Mouse (Mus musculus) small intestine, adult 2 months (tissue): ENCODE data around the gene Tns4. TPM values are rescaled to one million over a fixed set of nuclear protein-coding genes. Genes with fewer than 3 reads are reported as not detected.
A peak's percentile ranks its signal among the peaks of the same experiment; 100 is the strongest.

Source experiments
- H3K27ac ChIP-seq: fragments of 200-500 bp; 2 replicates; pipeline ENCODE4 v1.5.1; 2012; ENCODE audit warnings: low read depth, low read length, control low read depth, inconsistent platforms; ENCODE audit not compliant: insufficient read depth
- H3K27me3 ChIP-seq: fragments of 200-500 bp; 2 replicates; pipeline ENCODE4 v1.6.1; 2012; ENCODE audit warnings: mild to moderate bottlenecking, moderate library complexity, low read length, inconsistent platforms; ENCODE audit not compliant: control insufficient read depth, insufficient read depth
- H3K36me3 ChIP-seq: fragments of 200-500 bp; 2 replicates; pipeline ENCODE4 v1.6.1; 2012; ENCODE audit warnings: mild to moderate bottlenecking, low read length, control low read depth, inconsistent platforms; ENCODE audit not compliant: control insufficient read depth, insufficient read depth
- H3K4me1 ChIP-seq: fragments of 200-500 bp; 2 replicates; pipeline ENCODE4 v1.6.1; 2012; ENCODE audit warnings: low read length, inconsistent platforms, mixed read lengths; ENCODE audit not compliant: control insufficient read depth, insufficient read depth, insufficient read length
- H3K4me3 ChIP-seq: fragments of 200-500 bp; 2 replicates; pipeline ENCODE4 v1.5.1; 2012; ENCODE audit warnings: low read depth, mild to moderate bottlenecking, control low read depth, inconsistent platforms, low read length, moderate library complexity
- CTCF ChIP-seq: fragments of 200-500 bp; IDR thresholded peaks from 2 replicates; pipeline ENCODE4 v1.5.1; 2012; ENCODE audit warnings: low read depth, mild to moderate bottlenecking, control low read depth, inconsistent platforms, low read length, moderate library complexity, mixed read lengths; ENCODE audit not compliant: insufficient replicate concordance, insufficient read length; ENCODE audit errors: extremely low read depth
- POLR2A ChIP-seq: fragments of 200-500 bp; IDR thresholded peaks from 2 replicates; pipeline ENCODE4 v1.6.1; 2012; ENCODE audit warnings: low read depth, mild to moderate bottlenecking, control low read depth, inconsistent platforms, low read length, moderate library complexity
- WGBS: fragments of 180-500 bp; shearing (Covaris S2); methylation state at CpG from one replicate; pipeline ENCODE4 v1.1.7; 2018; 5-methylcytosine and 5-hydroxymethylcytosine counted together
- polyA plus RNA-seq: library from polyadenylated mRNA; depleted of rRNA; stranded (reverse); fragments of >200 nt; gene quantifications from 2 replicates; pipeline ENCODE4 v1.2.3, GENCODE M21; 2012

Tns4 gene
- polyA plus RNA-seq, 1 experiment, result 47.8 TPM

DNA sequence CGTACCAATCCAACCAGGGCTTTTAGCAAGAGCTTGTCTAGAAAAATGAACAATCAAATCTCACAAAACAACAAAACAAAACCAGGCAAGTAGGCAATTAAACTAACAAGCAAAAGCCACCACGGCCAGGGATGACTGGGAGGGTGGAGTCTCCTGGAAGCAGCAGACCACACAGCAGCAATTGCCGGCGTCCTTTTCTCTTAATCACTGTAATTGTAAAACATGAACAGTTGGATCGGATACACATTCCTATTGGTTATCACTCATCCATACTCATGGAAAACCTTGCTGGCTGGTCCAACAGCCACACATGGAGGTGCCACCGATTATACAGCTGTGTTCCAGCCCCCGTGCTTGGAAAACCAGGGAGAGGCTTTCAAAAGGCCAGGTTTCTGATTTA lies 28.8 kb upstream of the Tns4 start:
- Histone ChIP-seq H3K27ac (no peak overlapping the region), H3K36me3 (no peaks in the 10 kb centered on the region), H3K4me1 (no peaks in the 10 kb centered on the region; the same call in 1 of the 2 replicates), H3K27me3 (no peaks in the 10 kb centered on the region), H3K4me3 (no peak overlapping the region)
- TF ChIP-seq POLR2A, result no peak
- TF ChIP-seq CTCF, result no peak
- 89% methylated on average over 7 of the region's 7 CpGs for WGBS

DNA sequence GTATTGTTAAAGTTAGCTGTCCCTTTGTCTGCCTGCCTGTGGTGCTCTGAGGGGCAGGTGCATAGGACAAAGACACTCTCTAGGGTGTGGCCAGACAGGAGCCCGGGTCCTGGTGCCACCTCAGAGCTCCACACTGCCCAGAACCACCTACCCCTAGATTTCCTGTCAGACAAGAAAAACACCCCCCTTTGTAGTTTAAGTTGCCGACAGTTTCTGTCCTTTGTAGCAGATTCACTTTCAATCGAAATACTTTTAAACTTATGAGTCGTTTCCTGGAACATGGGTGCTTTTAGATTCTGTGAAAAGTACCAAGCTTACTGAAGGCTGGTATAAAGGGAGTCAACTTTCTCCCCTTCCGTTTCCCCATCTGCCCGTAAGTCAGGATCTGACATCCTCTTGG lies 26.8 kb upstream of the Tns4 start:
- 26% methylated on average over 6 of the region's 6 CpGs for WGBS

GRCm38 (mm10) chr11:99113111-99113510 lies 24.0 kb upstream of the Tns4 start:
- H3K4me3 ChIP-seq, result no peak overlapping the region
- H3K36me3 ChIP-seq, result no peaks in the 10 kb centered on the region
- peaks cover 23% of the 10 kb centered on the region for H3K4me1 ChIP-seq
- H3K27me3 ChIP-seq, result no peaks in the 10 kb centered on the region
- 14% methylated on average over 3 of the region's 3 CpGs for WGBS
- H3K27ac ChIP-seq, result peak overlapping the region; percentile 52; the same call in 1 of the 2 replicates
- TF ChIP-seq POLR2A (no peak), CTCF (no peak)

More for the DNA sequence above, 26.8 kb upstream of the Tns4 start:
- no peak overlapping the region for H3K27ac ChIP-seq
- peaks cover 5% of the 10 kb centered on the region for H3K4me1 ChIP-seq
- no peaks in the 10 kb centered on the region for H3K36me3 ChIP-seq
- H3K27me3 ChIP-seq, result no peaks in the 10 kb centered on the region
- no peak overlapping the region for H3K4me3 ChIP-seq
- TF ChIP-seq POLR2A, result no peak
- TF ChIP-seq CTCF, result no peak

GRCm38 (mm10) chr11:99112700-99113099 lies 23.6 kb upstream of the Tns4 start:
- Histone ChIP-seq H3K27ac (peak overlapping the region; percentile 33), H3K4me3 (no peak overlapping the region), H3K4me1 (peaks cover 24% of the 10 kb centered on the region), H3K36me3 (no peaks in the 10 kb centered on the region), H3K27me3 (no peaks in the 10 kb centered on the region)
- TF ChIP-seq CTCF, result no peak
- TF ChIP-seq POLR2A, result no peak
- 16% methylated on average over 5 of the region's 5 CpGs for WGBS

DNA sequence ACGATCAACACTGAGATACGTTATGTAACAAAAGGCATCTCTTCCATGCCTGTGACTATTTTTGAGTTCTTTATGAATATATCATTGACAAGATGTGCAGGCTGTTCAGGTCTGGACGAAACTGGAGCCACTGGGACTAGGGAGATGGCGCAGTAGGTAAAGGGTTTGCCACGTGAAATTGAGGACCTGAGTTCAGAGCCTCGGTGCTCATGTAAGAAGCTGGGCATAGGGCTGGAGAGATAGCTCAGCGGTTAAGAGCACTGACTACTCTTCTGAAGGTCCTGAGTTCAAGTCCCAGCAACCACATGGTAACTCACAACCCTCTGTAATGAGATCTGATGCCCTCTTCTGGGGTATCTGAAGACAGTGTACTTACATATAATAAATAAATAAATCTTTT lies 22.5 kb upstream of the Tns4 start:
- Histone ChIP-seq H3K36me3 (no peaks in the 10 kb centered on the region), H3K4me3 (no peak overlapping the region), H3K27ac (no peak overlapping the region), H3K27me3 (no peaks in the 10 kb centered on the region), H3K4me1 (peaks cover 32% of the 10 kb centered on the region)
- no peak for TF ChIP-seq CTCF
- no peak for TF ChIP-seq POLR2A
- 52% methylated on average over 7 of the region's 7 CpGs for WGBS

- no peak overlapping the region for H3K27ac ChIP-seq
- no peak overlapping the region for H3K4me3 ChIP-seq
- no peaks in the 10 kb centered on the region for H3K36me3 ChIP-seq
- WGBS, result 21% methylated on average over 11 of the region's 11 CpGs
- no peaks in the 10 kb centered on the region for H3K27me3 ChIP-seq
- peaks cover 34% of the 10 kb centered on the region for H3K4me1 ChIP-seq
- TF ChIP-seq POLR2A (no peak), CTCF (no peak)
These were observed 22.0 kb upstream of the Tns4 start for GRCm38 (mm10) chr11:99111155-99111554.

GRCm38 (mm10) chr11:99110370-99111110 lies 21.4 kb upstream of the Tns4 start:
- Histone ChIP-seq H3K27me3 (no peaks in the 10 kb centered on the region), H3K36me3 (no peaks in the 10 kb centered on the region), H3K4me3 (no peak overlapping the region), H3K4me1 (peaks cover 39% of the 10 kb centered on the region), H3K27ac (peak overlapping the region; percentile 70)
- TF ChIP-seq CTCF (peak; percentile 64; the same call in 1 of the 2 replicates), POLR2A (no peak)
- WGBS, result 55% methylated on average over 15 of the region's 15 CpGs

GRCm38 (mm10) chr11:99108296-99108695 lies 19.2 kb upstream of the Tns4 start:
- TF ChIP-seq POLR2A (no peak), CTCF (no peak)
- Histone ChIP-seq H3K27ac (no peak overlapping the region), H3K4me1 (peaks cover 51% of the 10 kb centered on the region), H3K27me3 (no peaks in the 10 kb centered on the region), H3K4me3 (no peak overlapping the region), H3K36me3 (no peaks in the 10 kb centered on the region)
- 84% methylated on average over 3 of the region's 3 CpGs for WGBS
